Mouse (Mus musculus): ENCODE data around the gene Wdr62. TPM values are rescaled to one million over a fixed set of nuclear protein-coding genes. Genes with fewer than 3 reads are reported as not detected.
A peak's percentile ranks its signal among the peaks of the same experiment; 100 is the strongest.

Wdr62 gene
- polyA plus RNA-seq, 1 experiment, result 8.2 TPM

DNA sequence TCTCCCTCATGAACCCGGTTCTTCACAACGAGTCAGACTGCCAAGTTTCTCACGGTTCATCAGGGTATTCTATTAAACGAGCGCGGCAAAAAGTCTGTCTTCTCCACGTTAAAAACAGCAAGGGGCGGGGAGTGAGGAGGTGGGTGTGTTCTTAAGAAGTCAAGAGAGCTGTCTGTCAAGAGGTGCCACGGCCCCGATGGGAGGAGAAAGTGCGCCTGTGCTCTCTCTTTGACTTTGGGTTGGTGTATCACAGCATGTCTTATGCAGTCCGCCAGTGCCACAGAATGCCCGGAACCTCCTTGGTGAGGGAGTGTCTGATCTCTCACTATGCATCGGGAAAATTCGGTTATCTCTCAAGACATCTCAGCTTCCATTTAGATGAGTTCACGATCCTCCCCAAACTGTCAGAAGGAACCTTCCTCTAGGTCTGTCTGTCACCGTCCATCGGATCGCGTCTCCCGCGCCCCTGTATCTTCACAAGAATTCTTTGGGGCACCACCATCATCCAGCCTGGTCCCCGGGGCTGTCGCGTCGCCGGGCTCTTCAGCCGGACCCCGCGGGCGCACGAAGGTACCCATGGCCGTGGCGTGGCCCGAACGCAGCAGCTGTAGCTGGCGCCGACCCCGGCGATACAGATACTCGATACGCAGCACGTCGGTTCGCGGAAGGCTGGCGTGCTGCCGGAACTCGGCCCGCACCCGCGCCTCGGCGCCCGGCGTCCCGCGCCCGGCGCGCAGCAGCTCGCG, 41.5 kb upstream of the Wdr62 start, which contains the start of gene E130208F15Rik:
E130208F15Rik (plus strand) TSS at position 202 of the 746 bp plus-strand sequence.
- Histone ChIP-seq H3K27ac (ENCODE audit: insufficient read depth, low read length) (peak within 1 kb of the TSS; percentile 60), H3K4me3 (ENCODE audit: insufficient read depth, low read length) (peak within 1 kb of the TSS; percentile 61), H3K4me1 (ENCODE audit: control insufficient read depth, insufficient read depth, low read length) (peaks cover 3% of the 10 kb centered on the region; the same call in 1 of the 2 replicates)
- TF ChIP-seq POLR2A (IDR thresholded peaks at IDR 0.05; ENCODE audit: low read depth, low read length), result peak; percentile 94
- TF ChIP-seq CTCF (IDR thresholded peaks at IDR 0.05; ENCODE audit: borderline replicate concordance, insufficient read depth, low read length), result no peak

GRCm38 (mm10) chr7:30320946-30321345, 40.7 kb upstream of the Wdr62 start:
- TF ChIP-seq POLR2A (IDR thresholded peaks at IDR 0.05; ENCODE audit: low read depth, low read length), result no peak
- TF ChIP-seq CTCF (IDR thresholded peaks at IDR 0.05; ENCODE audit: borderline replicate concordance, insufficient read depth, low read length), result no peak
- Histone ChIP-seq H3K4me3 (ENCODE audit: insufficient read depth, low read length) (no peak overlapping the region), H3K4me1 (ENCODE audit: control insufficient read depth, insufficient read depth, low read length) (peaks cover 3% of the 10 kb centered on the region; the same call in 1 of the 2 replicates), H3K27ac (ENCODE audit: insufficient read depth, low read length) (no peak overlapping the region)

- H3K4me3 ChIP-seq (ENCODE audit: insufficient read depth, low read length), result no peak overlapping the region
- H3K4me1 ChIP-seq (ENCODE audit: control insufficient read depth, insufficient read depth, low read length), result peaks cover 3% of the 10 kb centered on the region; the same call in 1 of the 2 replicates
- TF ChIP-seq CTCF (IDR thresholded peaks at IDR 0.05; ENCODE audit: borderline replicate concordance, insufficient read depth, low read length) (no peak), POLR2A (IDR thresholded peaks at IDR 0.05; ENCODE audit: low read depth, low read length) (no peak)
- no peak overlapping the region for H3K27ac ChIP-seq (ENCODE audit: insufficient read depth, low read length)
Measured at GRCm38 (mm10) chr7:30318142-30318541, 37.9 kb upstream of the Wdr62 start.

DNA sequence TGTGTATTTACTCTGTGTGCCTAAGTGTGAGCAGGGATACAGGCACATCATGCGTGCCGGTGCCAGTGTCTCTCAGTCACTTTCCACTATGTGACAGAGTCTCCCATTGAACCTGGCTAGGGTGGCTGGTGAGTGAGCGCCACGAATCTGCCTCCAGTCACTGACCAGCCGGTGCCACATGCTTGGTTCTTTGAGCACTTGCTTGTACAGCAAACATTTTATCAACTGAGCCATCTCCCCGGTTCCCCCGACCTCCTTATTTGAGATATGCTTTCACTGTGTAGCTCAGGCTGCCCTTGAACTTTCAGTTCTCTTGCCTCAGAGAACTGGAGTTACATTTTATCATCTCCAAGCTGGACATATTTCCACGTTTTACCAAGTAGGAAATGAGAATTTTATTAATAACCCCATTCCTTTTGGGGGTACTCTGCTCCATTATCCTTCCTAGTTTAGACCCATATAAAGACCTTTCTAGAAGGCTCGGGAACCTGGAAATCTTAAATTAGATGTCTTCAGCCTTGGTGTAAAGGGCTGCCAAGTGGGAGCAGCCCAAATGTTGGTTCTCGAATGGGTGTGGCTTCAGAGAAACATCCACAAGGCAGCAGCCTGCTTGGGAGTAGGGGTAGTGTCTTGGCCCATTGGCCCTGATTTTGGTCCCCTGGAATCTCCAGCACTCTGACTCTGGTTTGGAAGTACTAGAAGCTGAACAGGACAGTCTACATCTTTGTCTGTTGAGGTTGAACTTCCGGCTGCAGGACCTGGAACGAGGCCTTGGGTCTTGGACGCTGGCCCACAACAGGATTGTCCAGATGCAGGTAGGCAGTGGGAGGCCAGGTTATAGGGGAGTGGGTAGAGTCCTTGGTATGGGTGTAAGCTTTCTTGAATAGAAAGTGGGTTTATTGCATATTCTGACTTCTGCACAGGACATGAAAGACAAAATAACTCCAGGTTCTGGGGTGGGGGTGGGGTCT, 35.6 kb upstream of the Wdr62 start:
- Histone ChIP-seq H3K4me1 (ENCODE audit: control insufficient read depth, insufficient read depth, low read length) (no peaks in the 10 kb centered on the region; the same call in 1 of the 2 replicates), H3K27ac (ENCODE audit: insufficient read depth, low read length) (no peak overlapping the region), H3K4me3 (ENCODE audit: insufficient read depth, low read length) (no peak overlapping the region)
- TF ChIP-seq CTCF (IDR thresholded peaks at IDR 0.05; ENCODE audit: borderline replicate concordance, insufficient read depth, low read length) (no peak), POLR2A (IDR thresholded peaks at IDR 0.05; ENCODE audit: low read depth, low read length) (no peak)

DNA sequence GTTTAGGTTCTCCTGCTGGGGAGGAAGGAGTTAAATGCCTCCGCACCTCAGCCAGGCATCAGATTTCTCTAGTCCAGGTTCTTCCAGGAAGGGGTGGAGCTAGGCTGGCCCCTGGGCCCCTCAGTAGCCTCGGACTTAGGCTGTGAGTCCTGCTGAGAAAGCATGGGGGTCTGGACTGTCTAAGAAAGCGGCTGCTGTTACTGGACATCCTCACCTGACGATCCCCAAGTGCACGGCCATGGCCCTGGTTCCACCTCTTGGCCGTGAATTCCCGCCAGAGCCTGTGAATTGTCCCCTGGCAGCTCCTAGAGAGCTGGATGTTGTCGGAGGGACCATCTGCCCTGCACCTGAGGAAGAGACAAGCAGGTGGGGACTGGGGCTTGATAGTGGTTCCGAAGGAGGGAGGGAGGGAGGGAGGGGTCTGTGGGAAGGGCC, 34.5 kb upstream of the Wdr62 start, which contains the start of gene Syne4:
Syne4 (plus strand) TSS at position 87 of the 435 bp plus-strand sequence.
- Histone ChIP-seq H3K4me1 (ENCODE audit: control insufficient read depth, insufficient read depth, low read length) (no peaks in the 10 kb centered on the region), H3K4me3 (ENCODE audit: insufficient read depth, low read length) (peak within 1 kb of the TSS; percentile 2; the same call in 1 of the 2 replicates), H3K27ac (ENCODE audit: insufficient read depth, low read length) (no peak within 1 kb of the TSS)
- TF ChIP-seq POLR2A (IDR thresholded peaks at IDR 0.05; ENCODE audit: low read depth, low read length), result no peak
- no peak for TF ChIP-seq CTCF (IDR thresholded peaks at IDR 0.05; ENCODE audit: borderline replicate concordance, insufficient read depth, low read length)

DNA sequence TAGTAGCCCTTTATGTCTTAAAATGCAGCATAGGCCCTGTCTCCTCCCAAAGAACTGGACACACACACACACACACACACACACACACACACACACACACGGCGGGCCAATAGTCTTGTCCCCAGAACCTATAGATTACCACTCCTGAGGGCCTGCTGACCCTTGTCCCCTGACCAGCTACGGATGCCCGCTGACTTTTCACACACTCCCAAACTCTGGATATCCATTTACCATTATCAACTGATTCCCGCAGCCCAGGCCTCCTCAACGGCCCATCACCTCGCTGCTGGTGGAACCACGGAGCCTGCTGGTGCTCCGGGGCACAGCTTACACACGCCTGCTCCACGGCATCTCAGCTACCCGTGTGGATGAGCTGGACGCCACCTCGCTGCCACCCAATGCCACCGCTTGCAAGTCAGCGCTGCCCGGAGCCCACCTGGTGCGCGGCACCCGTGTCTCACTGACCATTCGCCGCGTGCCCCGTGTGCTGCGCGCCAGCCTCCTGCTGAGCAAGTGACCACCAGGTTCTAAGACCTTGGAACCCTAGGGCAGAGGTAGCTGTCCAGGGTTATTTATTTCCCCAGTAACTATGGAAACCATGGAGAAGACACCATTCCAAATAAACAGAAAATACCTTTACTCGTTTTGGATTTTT, 33.6 kb upstream of the Wdr62 start:
- TF ChIP-seq POLR2A (IDR thresholded peaks at IDR 0.05; ENCODE audit: low read depth, low read length) (no peak), CTCF (IDR thresholded peaks at IDR 0.05; ENCODE audit: borderline replicate concordance, insufficient read depth, low read length) (no peak)
- Histone ChIP-seq H3K4me3 (ENCODE audit: insufficient read depth, low read length) (no peak overlapping the region), H3K27ac (ENCODE audit: insufficient read depth, low read length) (no peak overlapping the region), H3K4me1 (ENCODE audit: control insufficient read depth, insufficient read depth, low read length) (no peaks in the 10 kb centered on the region)

DNA sequence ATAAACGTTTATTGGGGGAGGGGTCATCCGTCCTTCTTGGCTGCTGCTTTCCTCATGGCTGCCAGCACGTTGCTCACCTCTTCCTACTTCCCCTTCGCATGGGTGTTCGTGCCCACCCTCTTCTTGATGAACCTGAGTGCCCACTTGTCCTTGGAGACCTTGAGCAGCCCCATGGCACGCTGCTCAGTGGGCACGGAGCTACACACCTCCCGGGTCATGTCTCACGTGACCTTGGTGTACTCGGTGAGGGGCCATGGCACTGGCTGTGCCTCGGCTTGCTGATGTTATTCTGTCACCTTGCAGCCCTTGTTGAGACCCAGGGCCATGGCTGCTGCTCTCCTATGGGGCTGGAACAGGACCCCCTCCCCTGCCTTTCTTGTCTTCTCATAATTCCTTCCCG, 29.9 kb upstream of the Wdr62 start:
- no peak overlapping the region for H3K4me3 ChIP-seq (ENCODE audit: insufficient read depth, low read length)
- no peak overlapping the region for H3K27ac ChIP-seq (ENCODE audit: insufficient read depth, low read length)
- TF ChIP-seq CTCF (IDR thresholded peaks at IDR 0.05; ENCODE audit: borderline replicate concordance, insufficient read depth, low read length), result no peak
- no peak for TF ChIP-seq POLR2A (IDR thresholded peaks at IDR 0.05; ENCODE audit: low read depth, low read length)
- no peaks in the 10 kb centered on the region for H3K4me1 ChIP-seq (ENCODE audit: control insufficient read depth, insufficient read depth, low read length)

DNA sequence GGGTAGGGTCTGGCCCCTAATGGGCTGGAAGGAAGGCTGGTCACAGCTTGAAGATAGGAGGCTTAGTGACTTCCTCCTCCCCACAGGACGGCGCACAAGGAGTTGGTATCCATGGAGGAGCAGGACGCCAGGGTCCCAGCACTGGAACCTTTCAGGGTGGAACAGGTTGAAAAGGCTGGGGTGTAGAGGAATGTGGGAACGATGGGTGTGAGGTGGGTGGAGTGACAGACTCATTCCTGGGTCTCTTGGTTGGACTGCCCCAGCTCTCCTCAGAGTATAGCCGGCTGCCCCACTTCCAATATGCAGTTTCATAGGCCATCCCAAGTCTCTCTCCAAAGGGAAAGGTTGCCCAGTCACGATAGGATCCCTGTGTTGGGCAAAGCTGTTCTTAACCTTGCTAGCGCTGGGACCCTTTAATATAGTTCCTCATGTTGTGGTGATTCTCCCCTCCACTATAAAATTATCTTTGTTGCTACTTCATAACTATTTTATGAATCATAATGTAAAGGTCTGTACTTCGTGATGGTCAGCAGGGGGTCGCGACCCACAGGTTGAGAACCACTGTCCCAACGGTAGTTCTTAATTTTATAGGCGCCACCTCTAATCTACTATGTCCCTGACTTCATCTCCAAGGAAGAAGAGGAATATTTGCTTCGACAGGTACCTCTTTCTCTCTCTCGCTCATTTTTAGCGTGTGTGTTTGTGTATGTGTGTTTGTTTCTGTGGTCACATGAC, 29.3 kb upstream of the Wdr62 start:
- TF ChIP-seq CTCF (IDR thresholded peaks at IDR 0.05; ENCODE audit: borderline replicate concordance, insufficient read depth, low read length) (no peak), POLR2A (IDR thresholded peaks at IDR 0.05; ENCODE audit: low read depth, low read length) (no peak)
- Histone ChIP-seq H3K4me3 (ENCODE audit: insufficient read depth, low read length) (peak overlapping the region; percentile 73), H3K4me1 (ENCODE audit: control insufficient read depth, insufficient read depth, low read length) (no peaks in the 10 kb centered on the region), H3K27ac (ENCODE audit: insufficient read depth, low read length) (no peak overlapping the region)

Data from embryonic fibroblast, embryonic 13.5 days (primary cell).